Mouse (Mus musculus): ENCODE measurements around the gene Scd3.

DNA sequence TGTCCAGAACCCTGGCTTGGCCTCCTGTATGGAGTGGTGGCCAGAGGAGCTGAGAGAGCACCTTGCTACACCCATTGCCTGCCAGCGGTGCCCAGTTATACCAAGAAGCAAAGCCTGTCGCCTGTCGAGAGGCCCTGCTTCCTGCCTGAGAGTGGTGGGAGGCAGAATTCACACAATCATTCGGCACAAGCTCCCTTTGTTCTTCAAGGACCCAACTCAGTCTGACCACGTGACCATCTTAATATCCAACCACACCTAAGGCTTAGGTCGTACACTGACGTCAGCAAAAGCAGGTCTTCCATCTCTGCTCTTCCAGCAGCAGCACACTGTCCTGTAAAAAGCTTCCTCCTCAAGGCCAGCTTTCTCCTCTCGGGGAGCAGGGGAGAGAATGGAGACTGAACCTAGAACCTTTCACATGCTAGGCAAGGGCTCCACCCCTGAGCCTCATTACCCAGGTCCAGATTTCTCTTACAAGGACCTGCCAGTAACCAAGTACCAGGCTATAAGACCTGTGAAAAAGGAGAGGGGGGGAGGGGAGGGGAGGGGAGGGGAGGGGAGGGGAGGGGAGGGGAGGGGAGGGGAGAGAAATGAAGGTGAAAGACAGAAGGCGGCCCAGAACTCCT, 79.6 kb downstream of the Scd3 start:
- TF ChIP-seq CTCF (IDR thresholded peaks at IDR 0.05; ENCODE audit: insufficient read depth, low read depth, low read length) (no peak), POLR2A (IDR thresholded peaks at IDR 0.05; ENCODE audit: insufficient read depth, low read depth, low read length) (no peak)

All from olfactory bulb, adult 2 months (tissue).